Mouse (Mus musculus): Measurements from ENCODE around the gene Mad2l1bp.

DNA sequence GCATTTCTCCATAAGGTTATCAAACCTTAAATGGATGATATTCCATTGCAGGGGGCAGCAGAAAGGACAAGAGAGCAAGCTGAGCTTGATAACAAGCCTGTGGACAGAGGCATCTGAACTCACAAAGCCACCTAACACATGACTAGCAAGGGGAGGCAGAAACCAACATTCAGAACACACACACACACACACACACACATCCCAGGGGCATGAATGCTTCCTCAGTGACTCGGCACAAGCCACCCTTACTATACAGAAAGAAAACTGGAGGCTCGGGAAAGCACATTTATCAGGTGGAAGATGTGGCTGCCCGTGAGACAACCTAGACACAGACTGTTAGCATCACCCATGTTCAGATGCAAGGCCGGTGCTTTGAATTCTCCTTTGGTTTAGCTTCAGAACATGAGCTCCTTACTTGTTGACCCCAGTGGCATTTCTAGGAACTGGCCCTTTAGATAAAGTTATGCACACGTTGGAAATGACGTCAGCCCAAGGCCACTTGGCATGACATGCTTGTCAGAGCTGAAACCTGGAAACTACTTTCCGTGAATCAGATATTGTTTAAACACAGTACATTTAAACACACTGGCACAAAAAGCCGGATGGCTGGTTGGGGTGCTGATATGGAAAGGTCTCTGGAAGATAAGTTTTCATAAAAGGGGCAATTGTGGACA, 14.7 kb downstream of the Mad2l1bp start:
- TF ChIP-seq CTCF (IDR thresholded peaks at IDR 0.05; ENCODE audit: low read depth, low read length) (no peak), GATA1 (IDR thresholded peaks at IDR 0.05; ENCODE audit: borderline replicate concordance, low read length) (no peak)
